Mouse (Mus musculus): ENCODE results near the gene Nrxn3. TPM values are rescaled to one million over a fixed set of nuclear protein-coding genes. Genes with fewer than 3 reads are reported as not detected.

Gene Nrxn3
- polyA plus RNA-seq, 1 experiment = 0.19 TPM

GRCm38 (mm10) chr12:89982445-89982844 lies 1259.8 kb downstream of the Nrxn3 start:
- DNase-seq = no peak
- H3K4me1 ChIP-seq (replicated peaks; ENCODE audit: control insufficient read depth, insufficient read depth, low read length) = no peaks in the 10 kb centered on the region
- H3K27me3 ChIP-seq (ENCODE audit: control insufficient read depth, insufficient read depth, low read length) = no peaks in the 10 kb centered on the region
- no peak overlapping the region for H3K27ac ChIP-seq (ENCODE audit: control insufficient read depth, insufficient read depth, low read length)
- H3K4me3 ChIP-seq (ENCODE audit: control insufficient read depth, insufficient read depth, low read length) = no peak overlapping the region
- no peaks in the 10 kb centered on the region for H3K36me3 ChIP-seq (ENCODE audit: control insufficient read depth, insufficient read depth, low read length)
- 91% methylated on average over 5 of the region's 5 CpGs for WGBS
- TF ChIP-seq CTCF (IDR thresholded peaks at IDR 0.05; ENCODE audit: borderline replicate concordance, control insufficient read depth, extremely low read depth, insufficient read depth, low read length, poor library complexity) = no peak
- no peak for TF ChIP-seq POLR2A (IDR thresholded peaks at IDR 0.05; ENCODE audit: control insufficient read depth, extremely low read depth, insufficient read depth, low read length, poor library complexity)

GRCm38 (mm10) chr12:89983399-89983798 lies 1260.7 kb downstream of the Nrxn3 start:
- no peak overlapping the region for H3K4me3 ChIP-seq (ENCODE audit: control insufficient read depth, insufficient read depth, low read length)
- no peaks in the 10 kb centered on the region for H3K4me1 ChIP-seq (replicated peaks; ENCODE audit: control insufficient read depth, insufficient read depth, low read length)
- H3K27ac ChIP-seq (ENCODE audit: control insufficient read depth, insufficient read depth, low read length) = no peak overlapping the region
- H3K36me3 ChIP-seq (ENCODE audit: control insufficient read depth, insufficient read depth, low read length) = no peaks in the 10 kb centered on the region
- no peak for TF ChIP-seq CTCF (IDR thresholded peaks at IDR 0.05; ENCODE audit: borderline replicate concordance, control insufficient read depth, extremely low read depth, insufficient read depth, low read length, poor library complexity)
- TF ChIP-seq POLR2A (IDR thresholded peaks at IDR 0.05; ENCODE audit: control insufficient read depth, extremely low read depth, insufficient read depth, low read length, poor library complexity) = no peak
- no peaks in the 10 kb centered on the region for H3K27me3 ChIP-seq (ENCODE audit: control insufficient read depth, insufficient read depth, low read length)
- DNase-seq = no peak

GRCm38 (mm10) chr12:89986219-89986618 lies 1263.5 kb downstream of the Nrxn3 start:
- TF ChIP-seq POLR2A (IDR thresholded peaks at IDR 0.05; ENCODE audit: control insufficient read depth, extremely low read depth, insufficient read depth, low read length, poor library complexity) (no peak), CTCF (IDR thresholded peaks at IDR 0.05; ENCODE audit: borderline replicate concordance, control insufficient read depth, extremely low read depth, insufficient read depth, low read length, poor library complexity) (no peak)
- Histone ChIP-seq H3K27ac (ENCODE audit: control insufficient read depth, insufficient read depth, low read length) (no peak overlapping the region), H3K4me3 (ENCODE audit: control insufficient read depth, insufficient read depth, low read length) (no peak overlapping the region), H3K4me1 (replicated peaks; ENCODE audit: control insufficient read depth, insufficient read depth, low read length) (no peaks in the 10 kb centered on the region), H3K27me3 (ENCODE audit: control insufficient read depth, insufficient read depth, low read length) (no peaks in the 10 kb centered on the region), H3K36me3 (ENCODE audit: control insufficient read depth, insufficient read depth, low read length) (no peaks in the 10 kb centered on the region)
- 81% methylated on average over 6 of the region's 6 CpGs for WGBS
- DNase-seq = no peak

GRCm38 (mm10) chr12:89993273-89993672 lies 1270.6 kb downstream of the Nrxn3 start:
- WGBS = 81% methylated on average over 5 of the region's 5 CpGs
- no peak overlapping the region for H3K4me3 ChIP-seq (ENCODE audit: control insufficient read depth, insufficient read depth, low read length)

GRCm38 (mm10) chr12:89995392-89995791 lies 1272.7 kb downstream of the Nrxn3 start:
- Histone ChIP-seq H3K27me3 (ENCODE audit: control insufficient read depth, insufficient read depth, low read length) (no peaks in the 10 kb centered on the region), H3K4me1 (replicated peaks; ENCODE audit: control insufficient read depth, insufficient read depth, low read length) (no peaks in the 10 kb centered on the region), H3K4me3 (ENCODE audit: control insufficient read depth, insufficient read depth, low read length) (no peak overlapping the region), H3K36me3 (ENCODE audit: control insufficient read depth, insufficient read depth, low read length) (no peaks in the 10 kb centered on the region), H3K27ac (ENCODE audit: control insufficient read depth, insufficient read depth, low read length) (no peak overlapping the region)
- no peak for DNase-seq
- 90% methylated on average over 4 of the region's 4 CpGs for WGBS
- TF ChIP-seq POLR2A (IDR thresholded peaks at IDR 0.05; ENCODE audit: control insufficient read depth, extremely low read depth, insufficient read depth, low read length, poor library complexity) = no peak
- no peak for TF ChIP-seq CTCF (IDR thresholded peaks at IDR 0.05; ENCODE audit: borderline replicate concordance, control insufficient read depth, extremely low read depth, insufficient read depth, low read length, poor library complexity)

More at GRCm38 (mm10) chr12:89993273-89993672, 1270.6 kb downstream of the Nrxn3 start:
- DNase-seq = no peak
- H3K27ac ChIP-seq (ENCODE audit: control insufficient read depth, insufficient read depth, low read length) = no peak overlapping the region
- H3K27me3 ChIP-seq (ENCODE audit: control insufficient read depth, insufficient read depth, low read length) = no peaks in the 10 kb centered on the region
- H3K4me1 ChIP-seq (replicated peaks; ENCODE audit: control insufficient read depth, insufficient read depth, low read length) = no peaks in the 10 kb centered on the region
- no peaks in the 10 kb centered on the region for H3K36me3 ChIP-seq (ENCODE audit: control insufficient read depth, insufficient read depth, low read length)
- TF ChIP-seq POLR2A (IDR thresholded peaks at IDR 0.05; ENCODE audit: control insufficient read depth, extremely low read depth, insufficient read depth, low read length, poor library complexity) (no peak), CTCF (IDR thresholded peaks at IDR 0.05; ENCODE audit: borderline replicate concordance, control insufficient read depth, extremely low read depth, insufficient read depth, low read length, poor library complexity) (no peak)

GRCm38 (mm10) chr12:90010280-90010679 lies 1287.6 kb downstream of the Nrxn3 start:
- 93% methylated on average over 2 of the region's 2 CpGs for WGBS
- no peak overlapping the region for H3K27ac ChIP-seq (ENCODE audit: control insufficient read depth, insufficient read depth, low read length)
- H3K4me3 ChIP-seq (ENCODE audit: control insufficient read depth, insufficient read depth, low read length) = no peak overlapping the region
- H3K27me3 ChIP-seq (ENCODE audit: control insufficient read depth, insufficient read depth, low read length) = no peaks in the 10 kb centered on the region
- no peaks in the 10 kb centered on the region for H3K36me3 ChIP-seq (ENCODE audit: control insufficient read depth, insufficient read depth, low read length)
- no peak for TF ChIP-seq CTCF (IDR thresholded peaks at IDR 0.05; ENCODE audit: borderline replicate concordance, control insufficient read depth, extremely low read depth, insufficient read depth, low read length, poor library complexity)
- no peak for TF ChIP-seq POLR2A (IDR thresholded peaks at IDR 0.05; ENCODE audit: control insufficient read depth, extremely low read depth, insufficient read depth, low read length, poor library complexity)
- no peaks in the 10 kb centered on the region for H3K4me1 ChIP-seq (replicated peaks; ENCODE audit: control insufficient read depth, insufficient read depth, low read length)
- DNase-seq = no peak

- DNase-seq = no peak
- no peak overlapping the region for H3K4me3 ChIP-seq (ENCODE audit: control insufficient read depth, insufficient read depth, low read length)
- H3K27me3 ChIP-seq (ENCODE audit: control insufficient read depth, insufficient read depth, low read length) = no peaks in the 10 kb centered on the region
- TF ChIP-seq POLR2A (IDR thresholded peaks at IDR 0.05; ENCODE audit: control insufficient read depth, extremely low read depth, insufficient read depth, low read length, poor library complexity) (no peak), CTCF (IDR thresholded peaks at IDR 0.05; ENCODE audit: borderline replicate concordance, control insufficient read depth, extremely low read depth, insufficient read depth, low read length, poor library complexity) (no peak)
- H3K27ac ChIP-seq (ENCODE audit: control insufficient read depth, insufficient read depth, low read length) = no peak overlapping the region
- H3K36me3 ChIP-seq (ENCODE audit: control insufficient read depth, insufficient read depth, low read length) = no peaks in the 10 kb centered on the region
- WGBS = 81% methylated on average over 2 of the region's 2 CpGs
- H3K4me1 ChIP-seq (replicated peaks; ENCODE audit: control insufficient read depth, insufficient read depth, low read length) = no peaks in the 10 kb centered on the region
Observed at GRCm38 (mm10) chr12:90013958-90014357, 1291.3 kb downstream of the Nrxn3 start.

All from thymus, adult 2 months (tissue).